Mouse (Mus musculus): ENCODE results near the gene Ttc7b.

The Ttc7b gene

GRCm38 (mm10) chr12:100525939-100526338, 5.3 kb upstream of the Ttc7b start:
- ATAC-seq (ENCODE audit: low TSS enrichment) = no peak

GRCm38 (mm10) chr12:100520077-100520793, 391 bp downstream of the Ttc7b start:
- peak; percentile 41 for ATAC-seq (ENCODE audit: low TSS enrichment)

- peak; percentile 13; the same call in 1 of the 2 replicates for ATAC-seq (ENCODE audit: low TSS enrichment)
Observed at GRCm38 (mm10) chr12:100519684-100520076, 946 bp downstream of the Ttc7b start.

GRCm38 (mm10) chr12:100517371-100517770, 3.3 kb downstream of the Ttc7b start:
- ATAC-seq (ENCODE audit: low TSS enrichment) = no peak

- no peak for ATAC-seq (ENCODE audit: low TSS enrichment)
Observed at GRCm38 (mm10) chr12:100516161-100516838, 4.3 kb downstream of the Ttc7b start.

GRCm38 (mm10) chr12:100515493-100515892, 5.1 kb downstream of the Ttc7b start:
- no peak for ATAC-seq (ENCODE audit: low TSS enrichment)

DNA sequence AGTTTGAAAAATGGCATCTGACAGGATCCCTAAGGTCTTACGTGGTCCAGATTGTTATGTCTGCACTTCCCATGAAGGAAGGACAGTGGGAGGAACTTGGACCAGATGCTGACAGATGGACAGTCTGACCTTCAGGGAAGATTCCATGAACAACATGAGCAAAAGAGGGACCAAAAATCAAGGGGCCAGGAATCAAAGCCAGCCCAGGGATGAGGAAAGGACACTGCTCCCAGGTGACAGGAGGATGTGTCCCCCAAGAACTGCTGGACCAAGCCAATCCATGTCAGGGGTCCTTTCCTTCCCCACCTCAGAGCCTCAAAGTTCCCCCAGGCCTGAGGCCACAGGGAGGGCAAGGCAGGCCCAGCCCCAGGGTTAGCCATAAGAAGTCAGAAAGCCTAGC, 6.0 kb downstream of the Ttc7b start:
- no peak for ATAC-seq (ENCODE audit: low TSS enrichment)

- ATAC-seq (ENCODE audit: low TSS enrichment) = no peak
Observed at GRCm38 (mm10) chr12:100513131-100513530, 7.5 kb downstream of the Ttc7b start.

GRCm38 (mm10) chr12:100512641-100513040, 8.0 kb downstream of the Ttc7b start:
- peak; percentile 14; the same call in 1 of the 2 replicates for ATAC-seq (ENCODE audit: low TSS enrichment)

DNA sequence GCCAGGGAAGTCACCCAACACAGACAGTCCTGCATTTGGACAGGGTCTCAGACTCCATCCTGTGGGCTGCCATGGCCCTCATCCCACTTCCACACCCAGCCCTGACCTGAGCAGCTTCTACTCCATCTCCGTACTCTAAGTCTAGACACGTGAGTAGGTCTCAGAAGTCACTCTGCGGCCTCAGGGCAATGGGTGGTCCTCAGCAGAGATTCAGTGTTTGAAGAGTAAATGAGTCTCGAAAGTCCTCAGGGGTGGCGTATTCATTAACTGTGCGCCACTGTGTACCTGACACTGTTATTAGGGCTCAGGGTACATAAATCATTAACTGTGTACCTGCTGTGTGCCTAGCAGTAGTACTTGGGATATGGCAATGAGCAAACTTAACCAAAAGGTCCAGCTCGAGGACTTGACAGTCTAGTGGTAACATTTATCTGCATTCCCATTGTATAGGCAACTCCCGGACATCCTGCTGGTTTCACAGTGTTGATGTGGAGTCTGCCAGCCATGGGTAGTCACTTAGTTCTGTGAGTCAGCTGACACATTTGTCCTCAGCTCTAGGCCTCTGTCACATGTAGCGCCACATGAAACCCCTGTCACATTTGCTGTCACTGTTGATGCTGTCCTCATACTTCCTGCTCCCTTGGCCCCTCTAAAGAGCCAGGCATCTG, 10.9 kb downstream of the Ttc7b start:
- ATAC-seq (ENCODE audit: low TSS enrichment) = no peak

- no peak for ATAC-seq (ENCODE audit: low TSS enrichment)
Observed at GRCm38 (mm10) chr12:100508668-100509067, 12.0 kb downstream of the Ttc7b start.

DNA sequence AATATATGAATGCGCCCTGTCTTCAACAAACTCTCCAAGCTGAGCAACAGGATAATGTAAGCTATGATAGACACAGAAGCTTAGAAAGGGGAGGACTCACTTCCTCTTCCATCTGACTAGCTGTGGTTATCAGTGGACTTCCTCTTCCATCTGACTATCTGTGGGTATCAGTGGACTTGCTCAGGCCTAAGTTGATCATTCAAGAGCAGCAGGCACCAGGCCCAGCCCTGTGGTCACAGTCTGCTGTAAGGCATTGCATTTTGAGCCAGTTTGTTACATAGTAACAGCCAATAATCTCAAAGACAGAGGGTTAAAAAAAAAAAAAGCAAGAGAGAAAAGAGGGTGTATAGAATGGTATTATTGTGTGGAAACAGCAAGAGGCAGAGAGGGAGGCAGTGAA, 15.1 kb downstream of the Ttc7b start:
- ATAC-seq (ENCODE audit: low TSS enrichment) = no peak

DNA sequence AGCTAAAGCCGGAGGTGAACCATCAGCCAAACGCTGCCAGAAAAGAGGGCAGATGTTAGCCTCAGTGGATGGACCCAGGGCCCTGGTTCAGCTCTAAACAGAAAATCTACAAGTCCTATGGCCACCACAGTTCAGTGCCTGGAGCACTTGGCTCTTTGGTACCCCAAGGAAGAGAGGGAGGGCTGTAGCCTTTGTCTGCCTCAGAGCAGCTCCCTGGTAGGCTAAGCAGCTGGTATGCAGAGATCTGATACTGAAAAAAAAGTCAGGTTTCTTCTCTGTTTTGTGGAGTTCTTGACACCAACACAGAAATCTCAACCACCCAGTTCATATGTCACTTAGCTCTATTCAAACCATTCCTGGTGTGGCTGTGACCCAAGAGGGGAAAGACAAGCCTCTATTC, 16.0 kb downstream of the Ttc7b start:
- ATAC-seq (ENCODE audit: low TSS enrichment) = no peak

- no peak for ATAC-seq (ENCODE audit: low TSS enrichment)
Observed at GRCm38 (mm10) chr12:100503659-100504058, 17.0 kb downstream of the Ttc7b start.

DNA sequence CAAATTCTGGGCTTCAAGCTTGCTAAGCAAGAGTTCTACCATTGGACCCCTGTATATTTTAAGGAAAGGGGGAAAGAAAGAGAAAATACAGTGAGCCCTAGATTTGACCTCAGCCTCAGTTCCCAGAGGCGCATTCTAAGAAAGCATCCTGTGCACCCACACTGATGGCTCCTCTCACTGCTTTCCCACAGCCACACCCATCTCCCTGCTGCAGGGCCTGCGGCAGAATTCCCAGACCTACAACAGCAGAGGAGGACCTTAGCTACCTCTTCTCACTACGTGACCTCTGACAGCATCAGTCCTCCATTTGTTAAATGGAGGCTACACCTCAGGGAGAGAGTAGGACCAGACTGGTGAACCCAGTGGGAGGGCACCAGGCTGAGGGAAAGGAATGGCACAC, 18.1 kb downstream of the Ttc7b start:
- no peak for ATAC-seq (ENCODE audit: low TSS enrichment)

GRCm38 (mm10) chr12:100501261-100501660, 19.4 kb downstream of the Ttc7b start:
- no peak for ATAC-seq (ENCODE audit: low TSS enrichment)

DNA sequence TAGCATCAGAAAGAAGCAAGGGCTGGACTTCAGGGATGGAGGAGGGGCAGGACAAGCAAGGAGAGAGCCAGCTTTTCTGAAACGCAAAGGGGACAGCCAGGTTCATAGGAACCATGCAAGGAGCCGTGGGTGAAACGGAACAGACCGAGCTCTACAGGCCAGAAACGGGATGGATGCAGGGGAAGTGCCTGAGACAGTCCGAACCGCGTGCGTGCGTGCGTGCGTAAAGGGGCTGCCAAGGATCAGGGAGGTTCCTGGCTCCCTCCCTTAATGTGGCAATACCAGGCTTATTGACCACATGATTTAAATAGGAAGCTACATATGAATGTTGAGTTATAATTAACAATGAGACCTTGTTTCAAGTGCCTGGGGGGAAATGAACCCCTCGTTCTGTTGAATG, 21.2 kb downstream of the Ttc7b start:
- ATAC-seq (ENCODE audit: low TSS enrichment) = peak; percentile 32; the same call in 1 of the 2 replicates

DNA sequence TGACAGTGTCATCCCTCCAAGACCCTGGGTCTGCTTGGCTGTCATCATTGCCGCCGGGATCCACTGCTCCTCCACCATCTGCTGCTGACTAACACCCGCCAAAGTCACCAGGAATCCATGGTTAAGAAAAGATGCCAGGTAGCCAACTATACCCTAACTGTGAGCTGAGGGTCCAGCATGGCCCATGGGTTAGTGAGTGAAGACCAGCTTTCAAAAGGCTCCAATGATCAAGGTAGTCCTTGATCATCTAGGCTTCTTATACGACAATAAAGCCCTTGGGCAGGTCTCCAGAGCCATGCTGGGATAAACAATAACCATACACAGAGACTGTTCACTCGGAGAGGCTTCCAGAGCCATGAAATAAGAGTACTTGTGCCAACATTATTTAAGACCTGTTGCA, 22.6 kb downstream of the Ttc7b start:
- ATAC-seq (ENCODE audit: low TSS enrichment) = no peak

- no peak for ATAC-seq (ENCODE audit: low TSS enrichment)
Observed at GRCm38 (mm10) chr12:100495083-100495482, 25.5 kb downstream of the Ttc7b start.

DNA sequence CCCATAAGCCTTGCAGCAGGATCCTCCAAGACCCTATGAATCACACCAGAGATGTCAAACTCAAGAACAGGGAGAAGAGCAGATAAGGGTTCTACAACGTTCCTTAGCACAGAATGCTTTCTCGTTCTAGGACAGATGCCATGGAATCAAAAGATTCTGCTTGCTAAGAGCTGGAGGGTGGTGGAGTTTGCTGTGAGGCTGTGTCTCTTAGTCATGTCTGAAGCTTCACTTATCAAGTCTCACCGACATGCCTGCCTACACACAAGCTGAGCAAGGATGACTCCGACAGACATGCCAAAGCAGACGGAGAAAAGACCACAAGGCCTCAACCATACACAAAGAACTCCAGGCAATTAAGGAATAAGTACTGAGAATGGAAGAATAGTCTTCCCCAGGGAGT, 27.4 kb downstream of the Ttc7b start:
- peak; percentile 81 for ATAC-seq (ENCODE audit: low TSS enrichment)

DNA sequence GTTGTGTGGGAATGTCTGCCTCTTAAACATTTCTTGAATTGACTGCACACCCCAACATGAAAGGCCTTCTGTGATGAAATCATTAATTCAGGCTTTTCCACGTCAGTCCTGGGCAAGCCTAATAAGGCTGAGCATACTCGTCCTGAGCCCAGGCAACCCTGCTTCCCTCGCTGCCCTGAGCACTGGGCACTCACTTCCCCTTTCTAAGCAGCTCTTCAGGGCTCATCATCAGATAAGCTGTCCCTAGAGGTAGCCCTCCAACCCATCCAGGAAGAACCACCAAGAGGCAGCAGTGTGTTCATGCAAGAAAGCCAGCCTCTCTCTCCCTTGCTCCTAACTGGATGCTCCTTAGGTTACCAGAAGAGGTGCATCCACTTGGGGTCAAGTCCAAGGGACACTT, 27.9 kb downstream of the Ttc7b start:
- 0 out of 2 replicates have a peak, but pooled peaks have one; percentile 1 for ATAC-seq (ENCODE audit: low TSS enrichment)

DNA sequence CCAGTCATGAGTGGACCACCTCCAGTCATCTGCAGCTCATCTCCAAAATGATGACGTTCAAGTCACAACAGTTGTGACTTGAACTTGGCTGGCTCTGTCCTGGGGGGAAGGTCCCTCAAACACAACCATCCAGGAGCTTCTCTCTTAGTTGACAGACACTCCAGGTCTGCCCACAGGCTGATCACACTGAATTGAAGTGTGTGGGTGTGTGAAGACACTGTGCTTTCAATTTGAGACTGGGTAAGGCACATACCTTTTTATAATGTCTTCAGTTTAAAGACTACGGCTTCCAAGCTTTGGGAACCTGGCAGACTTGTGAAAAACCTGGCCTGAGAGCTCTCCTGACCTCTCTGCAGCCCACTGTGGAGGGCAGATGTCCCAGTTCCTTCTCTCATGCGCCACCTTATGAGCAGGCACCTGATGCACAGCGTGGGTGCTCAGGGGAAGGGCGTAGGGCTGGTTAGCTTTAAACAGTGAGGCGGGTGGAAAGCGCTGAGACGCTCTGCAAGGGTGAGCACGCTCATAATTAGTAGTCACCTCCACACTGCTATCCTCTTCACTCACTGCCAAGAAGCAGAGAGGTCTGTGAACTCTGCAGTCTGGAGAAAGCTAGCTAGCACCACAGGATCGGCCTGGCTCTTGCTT, 28.5 kb downstream of the Ttc7b start:
- peak; percentile 36 for ATAC-seq (ENCODE audit: low TSS enrichment)

Measured in frontal cortex, adult (tissue).